Mouse (Mus musculus) E14TG2a.4 (cell line): ENCODE measurements around the gene Usp25.

Source experiments
- H3K27me3 ChIP-seq: 2 replicates; pipeline ENCODE4 v1.6.1; 2014; ENCODE audit warnings: low read length, control low read depth; ENCODE audit not compliant: insufficient read depth
- H3K36me3 ChIP-seq: 2 replicates; pipeline ENCODE4 v1.6.1; 2014; ENCODE audit warnings: low read length, control low read depth; ENCODE audit not compliant: insufficient read depth
- H3K4me1 ChIP-seq: replicated peaks from 2 replicates; pipeline ENCODE4 v1.6.1; 2014; ENCODE audit warnings: low read depth, low read length, control low read depth
- H3K4me3 ChIP-seq: replicated peaks from 2 replicates; pipeline ENCODE4 v1.5.1; 2014; ENCODE audit warnings: mild to moderate bottlenecking, low read length
- H3K9me3 ChIP-seq: 2 replicates; pipeline ENCODE4 v1.6.1; 2014; ENCODE audit warnings: low read length, control low read depth
- CTCF ChIP-seq: conservative IDR thresholded peaks from 2 replicates; pipeline ENCODE4 v1.5.1; 2014; ENCODE audit warnings: low read length
- NANOG ChIP-seq: IDR thresholded peaks from 2 replicates; pipeline ENCODE4 v1.6.1; 2014; ENCODE audit warnings: borderline replicate concordance, low read length, mixed read lengths
- POU5F1 ChIP-seq: IDR thresholded peaks from 2 replicates; pipeline ENCODE4 v1.6.1; 2014; ENCODE audit warnings: low read length, borderline replicate concordance

Gene Usp25

GRCm38 (mm10) chr16:77095017-77095551, 81.6 kb downstream of the Usp25 start:
- Histone ChIP-seq H3K4me1 (no peaks in the 10 kb centered on the region), H3K4me3 (no peak overlapping the region), H3K36me3 (no peaks in the 10 kb centered on the region), H3K27me3 (no peaks in the 10 kb centered on the region), H3K9me3 (no peaks in the 10 kb centered on the region)
- TF ChIP-seq CTCF (no peak), POU5F1 (no peak)

GRCm38 (mm10) chr16:77099018-77099869, 85.7 kb downstream of the Usp25 start:
- Histone ChIP-seq H3K36me3 (no peaks in the 10 kb centered on the region), H3K4me3 (no peak overlapping the region), H3K4me1 (no peaks in the 10 kb centered on the region), H3K27me3 (no peaks in the 10 kb centered on the region), H3K9me3 (no peaks in the 10 kb centered on the region)
- TF ChIP-seq CTCF (peak; percentile 57), NANOG (no peak)

DNA sequence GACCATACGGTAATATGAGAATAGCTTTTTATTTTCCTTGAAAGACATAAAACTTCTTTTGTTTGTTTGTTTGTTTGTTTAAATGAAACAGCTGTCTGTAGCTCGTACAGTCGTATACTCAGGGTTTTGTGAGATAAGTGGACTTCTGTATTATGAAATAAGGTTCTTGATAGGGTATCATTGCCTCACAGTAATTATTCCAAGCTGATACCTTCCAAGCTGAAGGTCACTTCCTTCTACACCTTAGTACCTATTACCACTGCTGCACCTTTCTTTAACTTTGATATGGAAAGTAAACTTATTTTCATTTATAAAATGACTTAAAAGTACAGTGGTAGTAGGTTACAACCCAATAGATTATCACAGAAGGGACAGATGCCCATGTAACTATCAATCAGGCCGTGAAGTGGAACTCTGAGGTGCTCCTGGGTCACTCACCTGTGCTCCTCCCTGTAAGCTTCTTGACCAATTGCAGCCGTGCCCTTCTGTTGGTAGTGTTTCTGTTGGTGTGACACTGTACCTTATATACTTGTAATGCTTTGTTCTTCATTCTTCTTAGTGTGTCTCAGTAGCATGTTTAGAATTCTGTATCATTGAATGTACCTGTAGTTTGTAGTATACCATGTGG, 90.2 kb downstream of the Usp25 start:
- Histone ChIP-seq H3K9me3 (no peaks in the 10 kb centered on the region), H3K4me3 (no peak overlapping the region), H3K36me3 (no peaks in the 10 kb centered on the region), H3K27me3 (no peaks in the 10 kb centered on the region), H3K4me1 (no peaks in the 10 kb centered on the region)
- TF ChIP-seq POU5F1, result no peak
- no peak for TF ChIP-seq NANOG
- TF ChIP-seq CTCF, result no peak

DNA sequence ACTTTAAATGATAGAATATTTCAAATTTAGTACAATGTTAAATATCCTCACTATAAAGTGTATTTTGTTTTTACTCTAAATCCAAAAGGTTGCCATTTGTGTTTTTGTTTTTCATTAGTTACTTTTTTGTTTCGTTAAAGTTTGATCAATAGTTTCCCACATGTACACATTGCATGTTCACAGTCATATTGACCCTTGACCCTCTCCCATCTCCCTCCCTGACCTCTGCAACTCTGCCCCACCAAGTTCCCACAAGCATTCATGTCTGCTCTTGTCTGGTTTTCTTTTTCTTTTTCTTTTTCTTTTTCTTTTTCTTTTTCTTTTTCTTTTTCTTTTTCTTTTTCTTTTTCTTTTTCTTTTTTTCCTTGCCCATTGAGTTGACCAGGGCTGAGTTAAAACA, 97.8 kb downstream of the Usp25 start:
- no peak overlapping the region for H3K4me3 ChIP-seq
- no peaks in the 10 kb centered on the region for H3K9me3 ChIP-seq
- TF ChIP-seq CTCF, result no peak
- TF ChIP-seq NANOG, result no peak
- TF ChIP-seq POU5F1, result no peak
- H3K27me3 ChIP-seq, result no peaks in the 10 kb centered on the region
- 0 out of 2 replicates have a peak, but pooled peaks cover 2% of the 10 kb centered on the region for H3K4me1 ChIP-seq
- H3K36me3 ChIP-seq, result no peaks in the 10 kb centered on the region

- H3K27me3 ChIP-seq, result no peaks in the 10 kb centered on the region
- H3K9me3 ChIP-seq, result no peaks in the 10 kb centered on the region
- H3K4me1 ChIP-seq, result no peaks in the 10 kb centered on the region
- H3K36me3 ChIP-seq, result no peaks in the 10 kb centered on the region
- TF ChIP-seq NANOG, result no peak
- TF ChIP-seq CTCF, result no peak
- H3K4me3 ChIP-seq, result no peak overlapping the region
Observed at GRCm38 (mm10) chr16:77125908-77126307, 112.4 kb downstream of the Usp25 start.

DNA sequence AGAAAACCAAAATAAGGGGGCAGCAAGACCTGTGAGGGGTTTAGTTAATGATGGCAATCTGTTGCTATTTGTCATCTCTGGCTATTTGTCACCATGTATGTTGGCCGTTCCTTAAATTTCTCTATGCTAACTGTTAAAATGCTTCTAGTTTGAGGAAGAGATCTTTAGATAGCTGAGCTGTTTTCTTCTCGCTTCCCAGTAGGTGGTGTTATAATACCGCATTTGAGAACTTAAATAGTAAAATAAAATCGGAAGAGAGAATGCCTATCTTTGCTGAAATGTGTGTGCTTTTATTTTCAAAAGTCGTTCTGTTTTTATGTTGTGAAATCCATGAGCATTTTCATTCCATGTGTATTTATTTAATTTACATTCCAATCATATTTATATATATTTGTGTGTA, 115.2 kb downstream of the Usp25 start:
- no peaks in the 10 kb centered on the region for H3K27me3 ChIP-seq
- no peaks in the 10 kb centered on the region for H3K9me3 ChIP-seq
- no peak overlapping the region for H3K4me3 ChIP-seq
- H3K36me3 ChIP-seq, result no peaks in the 10 kb centered on the region
- no peaks in the 10 kb centered on the region for H3K4me1 ChIP-seq
- TF ChIP-seq NANOG (no peak), CTCF (no peak), POU5F1 (no peak)

DNA sequence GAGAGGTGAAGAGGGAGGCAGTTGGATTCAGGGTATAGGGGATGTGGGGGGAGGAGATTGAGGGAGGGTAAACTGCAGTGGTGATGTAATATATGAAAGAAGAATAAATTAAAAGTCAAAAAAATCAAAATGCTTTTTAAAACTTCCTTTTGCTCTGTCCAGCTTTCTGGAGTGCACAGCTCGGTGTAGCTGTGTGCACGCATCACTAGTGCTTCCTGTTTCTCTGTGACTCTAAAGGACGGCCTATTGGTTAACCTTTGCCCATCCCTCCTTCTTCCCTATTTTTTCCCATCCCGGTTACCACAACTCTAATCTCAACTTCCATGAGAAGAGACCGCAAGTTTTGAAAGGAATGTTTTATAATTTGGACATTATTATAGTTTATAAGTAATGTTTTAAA, 119.5 kb downstream of the Usp25 start:
- Histone ChIP-seq H3K9me3 (no peaks in the 10 kb centered on the region), H3K4me1 (no peaks in the 10 kb centered on the region), H3K27me3 (no peaks in the 10 kb centered on the region), H3K36me3 (no peaks in the 10 kb centered on the region), H3K4me3 (no peak overlapping the region)
- no peak for TF ChIP-seq NANOG
- TF ChIP-seq POU5F1, result no peak
- TF ChIP-seq CTCF, result no peak

DNA sequence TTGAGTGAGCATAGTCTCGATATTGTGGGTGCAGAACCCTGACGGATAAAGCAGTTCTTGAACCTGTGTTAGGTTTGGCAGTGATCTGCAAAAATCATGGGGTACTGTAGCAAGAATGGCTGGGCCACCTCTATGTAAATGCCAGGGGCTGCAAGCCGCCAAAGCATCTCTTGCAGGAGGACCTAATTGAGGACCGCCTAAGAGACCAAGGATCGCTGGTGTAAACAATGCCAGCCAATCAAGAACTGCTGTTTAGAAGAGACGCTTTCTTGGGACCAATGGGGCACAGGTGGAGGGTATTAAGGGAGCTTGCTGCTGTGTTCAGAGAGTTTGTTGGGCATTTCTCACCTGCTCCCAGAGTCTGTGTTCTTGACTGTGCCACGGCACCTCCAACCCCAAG, 127.1 kb downstream of the Usp25 start:
- no peaks in the 10 kb centered on the region for H3K9me3 ChIP-seq
- H3K4me1 ChIP-seq, result peaks cover 6% of the 10 kb centered on the region
- TF ChIP-seq NANOG, result no peak
- H3K36me3 ChIP-seq, result no peaks in the 10 kb centered on the region
- H3K27me3 ChIP-seq, result no peaks in the 10 kb centered on the region
- peak overlapping the region; percentile 51 for H3K4me3 ChIP-seq
